Mouse (Mus musculus) thymus, adult 2 months (tissue): ENCODE results near the gene Zan.

Source experiments
- CTCF ChIP-seq: fragments of 200-500 bp; IDR thresholded peaks from 2 replicates; pipeline ENCODE4 v1.5.1; 2012; ENCODE audit warnings: mild to moderate bottlenecking, control low read depth, low read length, moderate library complexity, borderline replicate concordance; ENCODE audit not compliant: control insufficient read depth, poor library complexity, insufficient read depth; ENCODE audit errors: extremely low read depth
- POLR2A ChIP-seq: fragments of 200-500 bp; IDR thresholded peaks from 2 replicates; pipeline ENCODE4 v1.6.1; 2012; ENCODE audit warnings: mild to moderate bottlenecking, low read length, control low read depth, moderate library complexity; ENCODE audit not compliant: control insufficient read depth, poor library complexity, insufficient read depth; ENCODE audit errors: extremely low read depth

DNA sequence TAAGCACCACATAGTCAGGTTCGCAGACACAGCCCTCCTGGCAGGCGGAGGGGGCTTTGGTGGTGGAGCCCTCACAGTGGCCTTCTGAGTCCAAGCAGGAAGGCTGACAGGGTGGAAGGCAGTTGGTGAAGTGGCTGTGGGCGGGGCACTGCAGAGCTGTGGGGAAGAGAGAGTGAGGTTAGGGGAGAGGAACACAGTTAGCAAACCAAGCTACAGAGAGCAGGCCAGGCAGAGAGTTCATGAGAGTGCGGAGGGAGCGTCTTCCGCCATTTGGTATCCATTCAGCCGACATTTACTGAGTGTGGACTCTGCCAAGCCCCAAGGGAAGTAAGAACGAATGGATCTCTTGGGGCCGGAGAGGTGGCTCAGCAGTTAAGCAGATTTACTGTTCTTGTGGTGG is 57.8 kb downstream of the Zan start:
- TF ChIP-seq CTCF = no peak
- TF ChIP-seq POLR2A = no peak
